Mouse (Mus musculus): ENCODE data around the gene Mfng.

Mfng gene

DNA sequence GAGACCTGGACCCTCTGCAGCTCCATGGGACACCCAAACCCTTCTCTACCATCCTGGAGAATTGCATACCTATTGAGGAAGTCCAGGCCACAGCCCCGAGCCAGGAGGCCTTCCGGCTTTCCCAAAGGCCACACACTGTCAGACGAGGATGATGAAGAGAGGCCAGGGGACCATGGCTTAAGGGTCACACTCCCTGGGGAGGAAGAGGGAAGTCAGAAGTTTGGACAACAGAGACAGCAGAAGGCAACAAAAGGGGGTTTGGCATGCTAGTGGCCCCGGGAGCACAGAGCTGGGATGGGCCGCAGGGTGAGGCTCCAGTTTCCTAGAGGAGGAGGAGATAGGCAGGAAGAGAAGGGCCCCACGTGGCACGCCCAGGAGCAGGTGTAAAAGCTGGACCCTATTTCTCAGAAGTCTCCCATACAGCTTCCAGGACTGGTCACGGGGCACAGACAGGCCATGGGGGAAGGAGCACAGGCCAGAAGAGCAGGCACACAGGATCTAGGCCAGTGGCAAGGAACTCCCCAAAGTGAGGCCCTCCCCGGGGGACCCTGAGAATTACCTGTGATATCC is 14.1 kb upstream of the Mfng start:
- no peak for DNase-seq (ENCODE audit: low spot score in 2 of 2)

DNA sequence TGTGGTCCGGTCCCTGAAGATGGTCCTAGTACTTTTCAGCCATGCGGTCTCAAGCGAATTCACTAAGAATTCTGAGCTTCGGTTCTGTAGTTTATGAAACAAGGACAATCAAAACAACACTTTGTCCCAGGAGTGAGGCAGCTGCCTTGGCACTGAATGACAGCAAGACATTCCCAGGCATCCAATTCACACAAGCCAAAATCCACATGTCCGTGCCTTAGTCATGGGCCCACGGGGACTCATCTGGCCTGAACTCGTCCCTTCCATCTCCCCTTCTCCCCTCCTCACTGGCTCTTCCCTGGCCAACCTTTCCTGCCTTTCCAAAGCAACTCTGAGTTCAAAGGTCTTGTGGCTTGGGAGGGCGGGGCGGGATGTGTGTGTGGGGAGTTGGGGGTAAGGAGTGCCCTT is 13.1 kb upstream of the Mfng start:
- no peak for DNase-seq (ENCODE audit: low spot score in 2 of 2)

DNA sequence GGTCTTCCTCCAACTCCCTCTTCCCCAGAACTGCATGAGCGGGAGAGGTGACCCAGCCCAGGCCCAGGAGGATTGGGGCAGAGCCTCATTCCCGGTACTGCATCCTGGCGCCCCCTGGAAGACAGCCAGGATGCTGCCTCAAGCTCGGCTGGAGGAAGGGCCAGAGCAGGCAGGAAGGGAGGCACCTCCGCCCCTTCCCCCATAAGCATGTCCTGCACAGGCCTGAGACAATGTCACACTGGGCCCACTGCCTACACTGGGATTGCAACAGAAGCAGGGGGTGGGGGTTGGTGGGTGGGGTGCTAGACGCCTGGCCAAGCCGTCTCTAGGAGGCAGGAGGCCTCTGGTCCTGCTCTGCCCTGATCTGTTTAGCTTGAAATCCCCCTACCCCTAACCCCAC is 12.7 kb upstream of the Mfng start:
- no peak for DNase-seq (ENCODE audit: low spot score in 2 of 2)

DNA sequence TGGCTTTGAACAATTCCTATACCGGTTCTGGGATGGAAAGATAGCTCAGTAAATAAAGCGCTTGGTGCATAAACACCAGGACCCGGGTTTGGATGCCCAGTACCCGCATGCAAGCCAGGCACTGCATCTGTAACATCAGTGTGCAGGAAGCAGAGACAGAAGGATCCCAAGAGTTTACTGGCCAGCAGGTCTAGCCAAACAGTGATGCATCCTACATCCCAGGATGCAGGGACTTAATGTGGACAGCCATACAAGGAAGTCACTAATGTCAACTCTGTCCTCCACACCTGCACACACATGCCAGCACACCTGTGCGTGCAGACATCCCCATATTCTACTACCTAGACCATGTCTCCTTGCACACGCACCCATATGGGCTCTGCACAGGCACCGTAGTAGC is 12.0 kb upstream of the Mfng start:
- DNase-seq (ENCODE audit: low spot score in 2 of 2) = no peak

DNA sequence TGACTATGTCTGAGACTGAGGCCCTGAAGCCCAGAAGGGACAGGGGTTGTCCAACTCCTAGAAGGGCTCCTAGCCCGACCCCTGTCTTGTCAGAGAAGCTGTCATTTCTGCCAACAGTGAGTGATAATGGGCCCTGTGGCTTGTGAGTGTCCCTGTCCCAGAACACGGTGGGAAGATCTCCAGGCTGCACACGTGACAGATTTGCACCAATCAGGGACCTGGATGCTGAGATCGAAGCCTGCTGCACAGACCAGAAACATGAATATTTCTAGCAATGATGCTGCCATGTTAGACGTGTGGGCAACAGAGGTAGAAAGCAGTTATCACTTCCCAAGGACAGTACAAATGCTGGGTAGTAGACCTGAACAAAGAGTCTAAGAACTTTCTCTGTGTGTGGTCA is 11.2 kb upstream of the Mfng start:
- DNase-seq (ENCODE audit: low spot score in 2 of 2) = no peak

DNA sequence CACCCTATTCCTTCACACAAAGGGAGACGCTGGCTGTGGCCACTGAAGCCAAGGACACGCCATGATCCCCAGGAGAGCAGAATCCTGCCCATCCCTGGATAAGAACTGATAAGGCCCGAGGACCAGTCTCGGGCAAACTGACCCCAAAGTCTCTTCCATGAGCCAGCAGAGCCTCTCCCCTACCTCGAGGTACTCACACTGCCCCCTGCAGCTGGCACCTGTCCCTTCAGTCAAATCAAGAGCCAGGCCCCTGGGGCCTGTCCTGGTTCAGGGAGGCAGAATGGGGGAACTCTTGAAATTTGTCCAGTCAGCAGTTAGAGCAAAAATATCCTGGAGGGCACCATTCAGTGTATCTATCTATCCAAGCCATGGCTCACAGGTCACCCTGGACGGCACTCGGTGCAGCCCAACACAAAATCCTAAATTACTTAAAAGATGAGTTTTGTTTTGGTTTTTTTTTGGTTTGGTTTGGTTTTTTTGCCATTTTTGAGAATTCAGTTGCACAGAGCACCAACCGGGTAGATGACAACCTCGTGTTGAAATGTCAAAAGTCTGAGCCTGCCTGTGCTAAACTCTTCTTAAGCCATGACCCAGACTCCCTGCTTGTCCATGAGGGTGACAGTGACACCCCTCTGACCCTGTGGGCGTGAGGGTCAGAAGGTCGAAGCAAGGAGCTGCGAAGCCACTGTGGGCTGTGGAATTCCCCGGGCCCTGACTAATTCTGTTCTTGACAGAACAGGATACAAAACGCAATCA is 9.3 kb upstream of the Mfng start:
- no peak for DNase-seq (ENCODE audit: low spot score in 2 of 2)

DNA sequence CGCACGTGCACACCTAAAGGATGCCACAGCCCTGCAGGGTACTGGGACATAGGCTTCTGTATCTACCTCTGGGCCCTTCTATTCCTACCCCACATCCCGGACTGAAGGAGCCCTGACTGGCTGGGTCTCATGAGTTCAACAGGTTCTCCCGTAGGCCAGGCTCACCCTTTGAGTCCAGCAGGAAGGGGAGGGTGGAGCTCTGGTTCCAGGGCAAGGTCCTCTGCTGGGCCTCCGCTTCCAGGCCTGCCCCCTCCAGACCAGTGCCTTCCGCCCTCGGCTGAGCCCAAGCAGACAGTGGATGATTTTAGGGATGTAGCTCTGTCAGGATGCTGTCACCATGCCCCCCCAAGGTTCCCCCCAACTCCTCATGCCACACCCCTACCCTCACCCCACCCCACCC is 7.6 kb upstream of the Mfng start:
- DNase-seq (ENCODE audit: low spot score in 2 of 2) = no peak

DNA sequence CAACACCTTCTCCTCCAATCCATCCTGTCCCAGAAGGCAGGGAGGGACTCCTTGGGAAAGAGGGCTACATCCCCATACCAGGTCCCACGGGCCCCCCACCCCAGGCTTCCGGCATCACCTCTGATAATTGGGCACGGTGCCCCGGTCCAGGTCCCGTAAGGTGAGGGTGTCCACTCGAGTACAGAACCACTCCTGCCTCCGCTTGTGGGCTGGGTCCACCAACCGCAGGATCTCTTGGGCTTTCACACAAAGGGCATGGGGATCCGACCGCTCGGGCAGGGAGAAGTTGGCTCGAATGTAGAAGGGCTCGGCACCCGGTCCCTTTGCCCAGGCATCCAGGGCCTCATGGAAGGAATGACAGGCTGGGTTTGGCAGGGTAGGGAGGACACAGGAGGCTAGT is 7.1 kb upstream of the Mfng start:
- DNase-seq (ENCODE audit: low spot score in 2 of 2) = no peak

DNA sequence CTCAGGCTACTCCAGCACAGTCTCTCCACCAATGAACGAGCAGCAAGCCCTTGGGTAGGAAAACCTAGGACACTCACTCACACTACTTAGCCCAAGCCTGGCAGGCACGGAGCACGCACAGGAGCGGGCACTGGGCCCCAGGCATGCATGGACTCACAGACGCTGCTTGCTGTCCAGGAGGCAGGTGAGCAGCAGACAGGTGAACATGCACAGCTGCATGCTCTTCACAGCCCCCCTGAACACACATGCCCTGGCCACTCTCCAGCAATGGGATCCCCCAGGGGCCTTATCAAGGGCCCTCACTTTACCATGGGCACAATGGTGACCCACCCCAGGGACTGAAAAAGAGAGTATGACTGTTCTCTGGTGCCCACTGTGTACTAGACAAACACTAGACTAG is 6.4 kb upstream of the Mfng start:
- DNase-seq (ENCODE audit: low spot score in 2 of 2) = no peak

DNA sequence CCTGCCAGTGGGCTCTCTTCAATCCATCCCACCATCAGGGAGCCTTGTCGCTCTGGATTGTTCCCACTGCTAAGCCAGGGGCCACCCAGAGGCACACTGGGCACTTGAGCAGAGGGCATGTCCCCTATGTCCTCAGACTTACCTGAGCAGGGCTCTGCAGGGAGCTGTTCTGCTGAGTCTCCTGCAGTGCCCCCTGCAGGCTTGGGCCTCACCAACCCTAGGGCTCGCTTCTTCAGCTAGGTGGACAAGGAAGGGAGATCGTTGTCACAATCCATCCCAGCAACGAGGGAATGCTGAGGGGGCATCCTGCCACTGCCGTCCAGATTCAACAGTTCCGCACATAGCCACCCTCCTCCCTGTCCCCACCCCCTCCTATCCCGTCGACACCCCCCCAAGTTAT is 6.0 kb upstream of the Mfng start:
- no peak for DNase-seq (ENCODE audit: low spot score in 2 of 2)

DNA sequence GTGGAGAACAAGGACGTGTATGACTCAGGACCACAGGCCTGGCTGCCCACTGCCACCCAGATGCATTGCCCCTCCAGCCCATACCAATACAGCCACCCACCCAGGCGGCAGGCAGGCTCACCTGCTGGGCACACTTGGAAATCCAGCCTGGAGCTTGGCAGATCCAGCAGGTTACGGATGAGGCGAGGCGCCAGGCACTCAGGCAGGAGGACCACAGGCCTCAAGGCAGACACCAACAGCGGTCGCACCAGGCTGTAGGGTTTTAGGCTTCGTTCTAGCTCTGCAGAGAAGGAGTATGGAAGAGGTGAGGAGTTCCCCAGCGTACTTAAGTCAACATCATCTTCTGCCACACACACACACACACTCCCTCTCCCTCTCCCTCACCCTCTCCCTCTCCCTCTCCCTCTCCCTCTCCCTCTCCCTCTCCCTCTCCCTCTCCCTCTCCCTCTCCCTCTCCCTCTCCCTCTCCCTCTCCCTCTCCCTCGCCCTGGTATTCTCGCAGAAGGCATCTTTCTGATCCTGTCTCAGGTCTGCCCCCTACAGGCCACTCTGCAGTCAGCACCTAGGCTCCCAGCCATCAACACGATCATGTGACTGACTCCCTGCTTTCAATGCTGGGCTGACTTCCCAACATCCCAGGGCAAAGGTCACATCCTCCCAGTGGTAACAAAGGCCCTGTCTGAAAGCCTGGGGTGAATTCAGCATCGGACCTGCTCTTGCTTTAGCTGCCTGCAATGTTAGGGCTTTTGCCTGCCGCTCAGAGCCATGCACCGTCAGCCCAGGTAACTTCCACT is 5.0 kb upstream of the Mfng start:
- DNase-seq (ENCODE audit: low spot score in 2 of 2) = peak; percentile 44 to 65

DNA sequence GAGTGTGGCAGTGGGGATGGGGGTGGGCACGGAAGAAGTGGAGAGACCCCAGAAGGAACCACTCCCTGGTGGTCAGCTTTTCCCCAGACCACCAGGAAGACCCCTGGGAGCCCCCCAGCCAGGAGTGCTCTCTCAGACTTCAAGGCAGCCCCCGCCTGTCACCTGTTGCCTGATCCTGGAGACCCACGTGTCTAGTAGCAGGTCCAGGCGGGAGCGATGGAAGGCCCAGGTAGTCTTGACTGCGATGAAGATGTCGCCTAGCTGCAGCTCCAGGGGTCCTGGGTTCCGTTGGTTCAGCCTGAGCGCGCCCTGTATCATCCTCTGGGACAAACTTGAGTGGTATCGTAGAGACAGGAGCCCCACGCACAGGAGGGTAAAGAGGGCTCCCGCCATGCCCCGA is 419 bp downstream of the Mfng start:
- DNase-seq (ENCODE audit: low spot score in 2 of 2) = peak in 1 of 2 experiments; percentile 15

DNA sequence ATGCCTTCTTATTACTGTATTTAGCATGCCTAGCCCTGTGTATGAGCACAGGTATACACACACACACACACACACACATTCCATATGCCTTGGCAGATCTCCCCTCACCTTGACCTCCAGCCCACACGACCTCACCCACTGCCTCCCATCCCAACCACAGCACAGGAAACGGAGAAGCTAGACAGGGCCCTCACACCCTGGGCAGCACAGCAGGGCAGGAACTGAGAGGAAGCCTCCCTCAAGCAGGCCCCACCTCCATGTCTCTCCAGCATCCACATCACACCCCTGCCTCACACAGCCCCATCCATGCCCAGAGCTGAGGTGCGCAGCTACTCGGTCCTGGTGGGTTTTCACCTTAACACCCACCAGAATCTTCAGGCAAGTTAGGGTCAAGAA is 909 bp downstream of the Mfng start:
- DNase-seq (ENCODE audit: low spot score in 2 of 2) = peak; percentile 61 to 65

DNA sequence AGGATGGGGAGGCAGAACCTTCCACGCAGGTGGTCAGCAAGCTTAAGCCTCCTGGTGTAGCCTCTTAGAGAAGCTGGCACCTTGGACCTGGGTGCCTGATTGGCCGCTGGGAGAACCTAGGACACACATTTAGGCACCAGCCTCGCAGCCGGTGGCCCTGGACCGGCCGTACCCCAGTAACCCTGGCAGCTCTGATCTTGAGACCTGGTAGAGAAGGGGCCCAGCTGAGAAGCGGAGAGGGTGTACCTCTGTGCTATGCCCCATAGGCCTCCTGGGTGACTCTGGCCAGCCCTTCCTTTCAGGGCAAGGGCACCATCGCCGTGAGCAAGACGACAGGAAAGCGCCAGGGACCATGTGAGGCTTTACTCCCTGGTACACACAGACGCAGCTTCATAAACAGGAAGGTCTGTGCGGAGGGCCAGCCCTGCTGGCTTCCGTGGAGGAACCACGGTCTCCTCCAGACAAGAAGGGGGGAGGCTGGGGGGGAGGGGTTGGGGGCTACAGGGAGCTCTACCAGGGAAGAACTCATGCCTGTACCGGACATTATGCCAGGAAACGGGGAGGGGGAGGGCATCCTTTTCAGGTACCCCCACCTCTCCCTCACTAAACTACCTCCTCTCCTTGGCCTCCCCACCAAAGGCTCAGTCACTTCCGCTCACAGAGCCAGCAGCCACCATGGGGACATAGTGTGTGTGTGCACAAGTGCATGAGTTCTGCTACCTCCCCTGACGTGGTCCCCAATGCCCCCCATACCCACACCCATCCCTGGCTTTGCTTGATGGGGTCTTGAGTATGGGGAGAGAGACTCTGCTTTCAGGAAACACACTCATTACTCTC is 1.5 kb downstream of the Mfng start:
- peak; percentile 54 to 64 for DNase-seq (ENCODE audit: low spot score in 2 of 2)

DNA sequence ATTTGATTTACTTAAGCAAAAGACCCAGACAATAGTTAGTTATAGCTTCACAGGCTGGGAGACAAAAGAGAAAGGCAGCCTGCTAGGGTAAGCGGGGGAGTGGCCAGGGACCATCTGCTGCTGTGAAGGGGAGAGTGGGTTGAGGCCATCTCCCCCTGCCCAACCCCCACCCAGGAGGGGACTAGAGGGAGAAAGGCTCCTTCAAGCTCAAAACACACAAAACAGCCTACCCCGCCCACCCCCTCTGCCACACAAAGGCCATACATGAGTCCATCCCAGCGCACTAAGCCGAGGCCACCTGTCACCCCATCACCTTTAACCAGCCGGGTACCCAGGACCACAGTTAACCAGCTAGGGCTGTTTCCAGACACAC is 2.3 kb downstream of the Mfng start:
- DNase-seq (ENCODE audit: low spot score in 2 of 2) = no peak

DNA sequence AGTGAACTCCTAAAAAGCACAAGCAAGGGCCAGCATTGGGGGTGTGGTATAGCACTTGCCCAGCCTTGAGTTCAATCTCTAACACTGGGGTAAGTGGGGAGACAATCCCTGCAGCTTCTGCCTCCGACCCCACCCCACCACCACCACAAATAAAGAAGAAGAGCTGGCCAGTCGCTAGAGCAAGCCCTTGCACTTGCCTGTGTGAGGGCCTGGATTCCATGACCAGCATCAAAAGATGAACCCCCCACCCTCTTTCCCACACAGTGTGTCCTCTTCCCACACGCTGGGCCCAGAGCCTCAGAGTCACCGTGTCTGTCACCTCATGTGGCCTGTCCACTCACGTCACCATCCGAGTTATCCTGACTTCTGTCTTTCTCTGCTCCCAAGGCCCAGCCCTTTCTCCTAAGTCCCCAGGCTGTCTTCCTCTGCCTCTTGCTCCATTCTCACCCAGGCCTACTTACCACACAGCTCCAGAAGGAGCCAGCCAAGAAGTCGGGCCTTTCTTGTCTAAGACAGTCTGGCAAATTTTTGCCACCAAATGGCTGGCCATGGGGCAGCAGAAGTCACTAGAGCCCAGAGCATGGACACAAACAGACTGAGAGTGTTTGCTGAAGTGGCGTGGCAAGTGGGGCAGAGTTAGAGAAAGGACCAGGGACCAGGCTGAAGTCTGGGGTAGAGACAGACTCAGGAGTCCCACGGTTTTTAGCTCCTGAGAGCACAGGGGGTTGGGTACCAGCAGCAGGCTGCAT is 2.9 kb downstream of the Mfng start:
- no peak for DNase-seq (ENCODE audit: low spot score in 2 of 2)

DNA sequence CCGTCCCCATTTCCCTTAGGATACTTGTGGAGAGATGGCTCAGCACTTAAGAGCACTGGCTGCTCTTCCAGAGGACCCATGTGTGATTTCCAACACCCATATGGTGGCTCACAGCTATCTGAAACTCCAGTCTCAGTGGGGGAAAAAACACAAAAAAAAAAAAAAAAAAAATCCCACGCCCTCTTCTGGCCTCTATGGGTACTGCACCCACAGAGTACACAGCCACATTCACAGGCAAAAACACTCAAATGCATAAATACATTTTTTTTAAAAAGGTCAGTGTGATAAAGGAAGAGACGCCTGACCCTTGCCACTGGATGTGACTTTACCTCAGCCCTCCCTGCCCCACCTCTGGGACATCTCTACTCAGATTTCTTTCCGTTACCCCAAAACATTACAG is 4.2 kb downstream of the Mfng start:
- DNase-seq (ENCODE audit: low spot score in 2 of 2) = no peak

DNA sequence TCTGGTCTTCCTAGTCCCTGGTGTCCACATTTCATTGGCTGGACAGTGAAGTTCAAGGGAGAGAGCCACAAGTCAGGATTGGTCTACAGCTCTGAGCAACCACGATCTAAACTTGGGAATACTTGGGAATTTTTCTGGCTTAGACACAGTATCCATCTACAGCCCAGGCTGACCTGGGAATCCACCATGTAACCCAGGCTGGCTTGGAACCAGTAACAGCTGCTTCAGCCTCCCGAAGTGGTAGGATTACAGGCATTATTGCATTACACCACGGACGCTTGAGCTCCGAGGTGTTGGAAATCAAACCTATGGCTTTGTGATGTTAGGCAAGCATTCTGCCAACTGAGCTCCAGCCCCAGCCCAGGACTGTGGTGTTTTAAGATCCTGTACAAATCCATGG is 9.6 kb downstream of the Mfng start:
- DNase-seq (ENCODE audit: low spot score in 2 of 2) = no peak

DNA sequence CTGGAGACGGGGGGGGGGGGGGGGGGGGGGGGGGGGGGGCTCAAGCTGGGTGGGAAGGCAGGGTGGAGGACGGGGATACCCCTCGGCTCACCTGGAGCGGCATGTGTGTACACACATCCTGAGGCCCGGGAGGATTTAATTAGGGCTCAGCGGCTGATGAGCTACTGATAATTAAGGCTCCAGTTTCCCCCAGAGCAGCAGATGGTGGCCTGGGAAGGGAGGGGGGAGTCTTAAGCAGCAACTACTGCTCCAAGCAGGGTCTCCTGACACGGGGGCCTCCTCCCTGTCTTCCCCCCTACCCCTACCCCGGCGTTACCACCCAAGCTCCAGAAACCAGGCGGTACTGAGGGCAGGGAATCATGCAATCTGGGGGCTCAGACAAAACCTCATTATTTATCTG is 10.1 kb downstream of the Mfng start:
- DNase-seq (ENCODE audit: low spot score in 2 of 2) = no peak

DNA sequence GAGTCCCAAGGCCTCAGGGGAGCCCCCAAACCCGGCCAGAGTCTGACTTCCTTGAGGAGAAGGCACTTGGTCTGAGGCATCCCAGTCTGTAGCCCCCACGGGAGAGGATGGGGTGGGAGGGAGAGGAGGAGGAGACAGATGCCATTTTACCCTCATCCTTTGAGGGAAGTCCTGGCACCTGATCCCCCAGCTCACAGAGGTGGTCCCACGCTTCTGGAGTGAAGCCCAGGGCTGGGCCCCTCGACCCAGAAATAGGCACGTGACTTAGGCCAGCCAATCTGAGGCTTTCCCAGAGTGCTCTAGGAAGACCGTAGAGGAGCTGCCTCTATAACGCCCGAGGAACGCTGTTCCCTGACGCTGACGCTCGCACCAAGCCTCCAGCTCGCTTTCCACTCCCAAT is 12.2 kb downstream of the Mfng start:
- no peak for DNase-seq (ENCODE audit: low spot score in 2 of 2)

DNA sequence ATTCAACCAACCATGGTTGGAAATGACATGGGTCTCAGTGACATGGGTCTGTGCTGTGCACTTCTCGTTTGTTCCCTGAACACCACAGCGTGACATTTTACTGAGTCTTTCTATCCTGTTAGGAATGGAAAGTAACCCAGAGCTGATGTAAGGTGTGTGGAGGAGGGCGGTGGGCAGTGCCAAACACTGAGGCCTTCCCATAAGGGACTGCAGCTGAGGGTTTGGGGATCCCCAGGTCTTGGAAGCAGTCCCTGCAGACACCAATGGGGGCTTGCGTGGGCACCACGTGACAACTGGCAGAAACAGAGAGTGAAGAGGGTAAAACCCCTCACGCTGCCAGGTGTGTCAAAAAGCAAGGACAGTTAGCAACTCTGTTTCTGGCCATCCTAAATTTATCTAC is 15.1 kb downstream of the Mfng start:
- no peak for DNase-seq (ENCODE audit: low spot score in 2 of 2)
